Mouse (Mus musculus): ENCODE data around the gene Cgref1.

- TF ChIP-seq POLR2A (IDR thresholded peaks at IDR 0.05; ENCODE audit: borderline replicate concordance, low read depth, low read length) (no peak), CTCF (IDR thresholded peaks at IDR 0.05; ENCODE audit: low read depth, low read length) (no peak)
These were observed 35.5 kb downstream of the Cgref1 start for GRCm38 (mm10) chr5:30909863-30910262.
